Mouse (Mus musculus): ENCODE results near the gene Aif1l. TPM values are rescaled to one million over a fixed set of nuclear protein-coding genes. Genes with fewer than 3 reads are reported as not detected.
A peak's percentile ranks its signal among the peaks of the same experiment; 100 is the strongest.
"Not testable (repeated sequence)": the region's sequence is repeated elsewhere in the genome, so short reads cannot be mapped to it uniquely, and the experiment has no call there.

The Aif1l gene
- polyA plus RNA-seq (2015; fragmentation: Nextera tagmentation; extraction: Ambion mirVana), result 50.7 and 55.4 TPM in 2 replicates

- peak within 1 kb of the TSS; percentile 98 for H3K4me2 ChIP-seq (ENCODE audit: low read depth, low read length)
These were observed at the start of gene Aif1l for GRCm38 (mm10) chr2:31950058-31950871. Gene Aif1l, plus strand, starts transcription at chr2:31950139.

DNA sequence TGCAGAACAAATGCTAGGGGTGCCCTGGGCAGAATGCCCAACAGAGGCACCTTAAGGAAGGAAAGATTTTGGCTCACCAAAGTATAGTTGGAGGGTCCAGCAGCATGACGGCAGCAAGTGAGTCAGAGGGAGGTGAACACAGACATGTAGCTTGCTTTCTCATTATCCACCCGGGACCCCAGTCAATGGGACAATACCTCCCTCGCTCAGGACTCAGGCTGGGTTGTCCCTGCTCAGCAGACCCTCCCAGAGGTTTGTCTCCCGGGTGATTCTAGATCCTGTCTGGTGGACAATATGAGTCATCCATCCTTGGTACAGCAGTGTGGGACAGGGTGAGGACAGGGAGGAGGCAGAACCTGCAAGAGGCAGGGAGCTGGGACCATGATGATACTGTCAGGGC lies 49.0 kb upstream of the Aif1l start:
- H3K36me3 ChIP-seq (ENCODE audit: control insufficient read depth, insufficient read depth), result no peaks in the 10 kb centered on the region
- H3K4me2 ChIP-seq (ENCODE audit: low read depth, low read length), result no peak overlapping the region
- H3K4me1 ChIP-seq (ENCODE audit: control insufficient read depth, insufficient read depth, low read length), result peaks cover 9% of the 10 kb centered on the region; the same call in 1 of the 2 replicates
- no peak overlapping the region for H3K27ac ChIP-seq (ENCODE audit: low read length)
- no peak for ATAC-seq (replicated peaks; ENCODE audit: extremely low read depth, insufficient read depth, low FRiP score)
- H3K9me3 ChIP-seq (replicated peaks; ENCODE audit: control insufficient read depth, low read length), result no peaks in the 10 kb centered on the region
- no peak overlapping the region for H3K9ac ChIP-seq (ENCODE audit: low read length)
- no peaks in the 10 kb centered on the region for H3K27me3 ChIP-seq (ENCODE audit: control insufficient read depth, insufficient read depth, low read length)
- no peak overlapping the region for H3K4me3 ChIP-seq (ENCODE audit: low read length)
- WGBS, result 69% methylated on average over 4 of the region's 4 CpGs

More at GRCm38 (mm10) chr2:31950058-31950871, at the start of gene Aif1l:
- ATAC-seq (replicated peaks; ENCODE audit: extremely low read depth, insufficient read depth, low FRiP score), result peak; percentile 59
- Histone ChIP-seq H3K4me1 (ENCODE audit: control insufficient read depth, insufficient read depth, low read length) (peaks cover 35% of the 10 kb centered on the region), H3K27me3 (ENCODE audit: control insufficient read depth, insufficient read depth, low read length) (peaks cover 8% of the 10 kb centered on the region; the same call in 1 of the 2 replicates), H3K27ac (ENCODE audit: low read length) (peak within 1 kb of the TSS; percentile 11; the same call in 1 of the 2 replicates), H3K4me3 (ENCODE audit: low read length) (peak within 1 kb of the TSS; percentile 75), H3K36me3 (ENCODE audit: control insufficient read depth, insufficient read depth) (no peaks in the 10 kb centered on the region), H3K9me3 (replicated peaks; ENCODE audit: control insufficient read depth, low read length) (no peaks in the 10 kb centered on the region), H3K9ac (ENCODE audit: low read length) (peak within 1 kb of the TSS; percentile 80)
- WGBS, result under 1% methylated on average over 63 of the region's 66 CpGs

DNA sequence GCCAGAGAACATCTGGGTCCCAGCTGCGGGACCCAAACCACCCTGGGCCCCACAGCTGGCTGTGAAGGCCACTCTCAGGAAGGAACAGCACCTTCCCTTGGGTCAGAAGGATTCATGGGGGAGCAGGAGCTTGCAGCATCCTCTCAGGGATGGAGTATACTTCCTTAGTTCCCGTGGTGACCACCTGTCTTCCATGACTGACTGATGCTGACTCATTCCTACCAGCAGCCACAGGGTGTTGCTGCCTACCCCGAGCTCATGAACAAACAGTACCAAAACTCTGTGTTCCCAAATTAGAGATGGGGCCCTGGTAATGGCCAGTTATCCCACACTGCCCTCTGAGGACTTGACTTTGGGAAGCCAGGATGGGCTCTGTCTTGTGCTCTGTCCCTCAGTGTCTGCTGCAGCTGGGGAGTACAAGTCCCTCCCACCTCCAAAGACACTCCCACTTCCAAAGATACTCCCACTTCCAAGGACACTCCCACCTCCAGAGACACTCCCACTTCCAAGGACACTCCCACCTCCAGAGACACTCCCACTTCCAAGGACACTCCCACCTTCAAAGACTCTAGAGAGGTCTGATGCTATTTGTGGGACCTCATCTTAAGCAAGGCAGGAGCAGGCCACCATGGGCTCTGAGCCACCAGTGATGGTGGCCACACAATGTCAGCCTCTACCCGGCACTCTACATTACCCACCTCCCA lies 48.1 kb upstream of the Aif1l start:
- no peaks in the 10 kb centered on the region for H3K9me3 ChIP-seq (replicated peaks; ENCODE audit: control insufficient read depth, low read length)
- no peaks in the 10 kb centered on the region for H3K36me3 ChIP-seq (ENCODE audit: control insufficient read depth, insufficient read depth)
- no peak overlapping the region for H3K27ac ChIP-seq (ENCODE audit: low read length)
- peaks cover 9% of the 10 kb centered on the region; the same call in 1 of the 2 replicates for H3K4me1 ChIP-seq (ENCODE audit: control insufficient read depth, insufficient read depth, low read length)
- no peak overlapping the region for H3K4me3 ChIP-seq (ENCODE audit: low read length)
- no peak overlapping the region for H3K4me2 ChIP-seq (ENCODE audit: low read depth, low read length)
- H3K27me3 ChIP-seq (ENCODE audit: control insufficient read depth, insufficient read depth, low read length), result no peaks in the 10 kb centered on the region
- WGBS, result 50% methylated on average over 4 of the region's 4 CpGs
- no peak for ATAC-seq (replicated peaks; ENCODE audit: extremely low read depth, insufficient read depth, low FRiP score)
- no peak overlapping the region for H3K9ac ChIP-seq (ENCODE audit: low read length)

DNA sequence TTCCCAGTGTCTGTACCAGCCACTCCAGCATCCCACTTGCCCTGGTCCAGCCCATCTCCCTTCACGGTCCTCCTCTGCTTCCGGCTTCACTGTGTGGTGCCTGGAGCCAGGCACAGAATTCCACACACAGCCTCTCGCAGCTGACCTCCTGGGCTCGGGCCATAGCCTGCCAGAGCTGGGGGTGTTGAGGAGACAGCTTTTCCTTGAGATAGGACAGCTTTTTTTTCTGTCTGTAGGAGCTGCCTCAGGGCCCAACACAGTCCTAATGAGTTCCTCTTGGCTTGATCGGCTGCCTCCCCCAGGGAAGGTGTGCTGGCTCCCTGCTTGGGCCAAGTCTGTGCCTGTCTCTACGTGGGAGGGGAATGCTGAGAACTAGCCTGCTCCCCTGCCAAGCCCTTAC lies 45.9 kb upstream of the Aif1l start:
- no peak overlapping the region; the same call in 1 of the 2 replicates for H3K4me2 ChIP-seq (ENCODE audit: low read depth, low read length)
- no peak overlapping the region for H3K27ac ChIP-seq (ENCODE audit: low read length)
- WGBS, result 24% methylated on average over 6 of the region's 6 CpGs
- no peaks in the 10 kb centered on the region for H3K27me3 ChIP-seq (ENCODE audit: control insufficient read depth, insufficient read depth, low read length)
- H3K9ac ChIP-seq (ENCODE audit: low read length), result no peak overlapping the region
- H3K4me3 ChIP-seq (ENCODE audit: low read length), result no peak overlapping the region
- H3K36me3 ChIP-seq (ENCODE audit: control insufficient read depth, insufficient read depth), result no peaks in the 10 kb centered on the region
- H3K9me3 ChIP-seq (replicated peaks; ENCODE audit: control insufficient read depth, low read length), result no peaks in the 10 kb centered on the region
- peaks cover 9% of the 10 kb centered on the region; the same call in 1 of the 2 replicates for H3K4me1 ChIP-seq (ENCODE audit: control insufficient read depth, insufficient read depth, low read length)
- no peak; the same call in 1 of the 2 replicates for ATAC-seq (replicated peaks; ENCODE audit: extremely low read depth, insufficient read depth, low FRiP score)

DNA sequence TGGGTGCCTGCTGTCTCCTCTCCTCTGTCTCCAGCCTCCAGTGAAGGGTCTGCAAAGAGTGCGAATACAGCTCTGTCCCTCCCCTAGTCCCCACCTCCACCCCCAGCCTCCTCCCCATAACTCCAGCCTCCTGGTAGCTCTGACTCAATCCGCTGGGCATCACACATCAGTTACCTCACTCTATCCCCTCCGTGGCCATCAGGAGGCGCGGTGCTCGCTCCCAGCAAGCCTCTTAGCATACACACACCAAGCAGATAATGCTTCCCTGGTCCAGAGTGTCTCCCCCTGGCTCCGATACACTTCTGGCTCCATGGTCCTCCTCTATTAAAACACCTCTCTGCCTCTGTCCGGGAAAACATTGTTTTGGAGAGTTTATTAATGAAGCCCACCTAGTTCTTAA lies 45.3 kb upstream of the Aif1l start:
- no peak overlapping the region for H3K27ac ChIP-seq (ENCODE audit: low read length)

DNA sequence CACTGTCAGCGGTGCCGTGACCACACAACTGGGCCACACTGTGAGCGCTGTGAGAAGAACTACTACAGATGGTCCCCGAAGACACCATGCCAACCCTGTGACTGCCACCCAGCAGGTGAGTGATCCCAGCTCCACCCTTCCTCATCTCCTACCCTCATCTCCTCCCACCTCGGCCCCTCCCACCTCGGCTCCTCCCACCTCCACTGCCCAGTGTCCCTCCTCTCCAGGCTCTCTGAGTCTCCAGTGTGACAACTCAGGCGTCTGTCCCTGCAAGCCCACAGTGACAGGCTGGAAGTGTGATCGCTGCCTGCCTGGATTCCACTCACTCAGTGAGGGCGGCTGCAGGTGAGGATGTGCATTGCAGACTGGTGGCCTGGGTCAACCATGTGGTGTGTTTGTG lies 44.3 kb upstream of the Aif1l start:
- Histone ChIP-seq H3K4me1 (ENCODE audit: control insufficient read depth, insufficient read depth, low read length) (peaks cover 9% of the 10 kb centered on the region; the same call in 1 of the 2 replicates), H3K36me3 (ENCODE audit: control insufficient read depth, insufficient read depth) (no peaks in the 10 kb centered on the region), H3K27ac (ENCODE audit: low read length) (no peak overlapping the region), H3K9me3 (replicated peaks; ENCODE audit: control insufficient read depth, low read length) (no peaks in the 10 kb centered on the region), H3K4me2 (ENCODE audit: low read depth, low read length) (no peak overlapping the region), H3K9ac (ENCODE audit: low read length) (no peak overlapping the region), H3K4me3 (ENCODE audit: low read length) (no peak overlapping the region), H3K27me3 (ENCODE audit: control insufficient read depth, insufficient read depth, low read length) (no peaks in the 10 kb centered on the region)
- 36% methylated on average over 9 of the region's 9 CpGs for WGBS
- ATAC-seq (replicated peaks; ENCODE audit: extremely low read depth, insufficient read depth, low FRiP score), result no peak

More for the DNA sequence above, 45.3 kb upstream of the Aif1l start:
- H3K4me2 ChIP-seq (ENCODE audit: low read depth, low read length), result no peak overlapping the region
- 13% methylated on average over 8 of the region's 8 CpGs for WGBS
- no peak overlapping the region for H3K9ac ChIP-seq (ENCODE audit: low read length)
- no peaks in the 10 kb centered on the region for H3K9me3 ChIP-seq (replicated peaks; ENCODE audit: control insufficient read depth, low read length)
- H3K4me3 ChIP-seq (ENCODE audit: low read length), result no peak overlapping the region
- no peak; the same call in 1 of the 2 replicates for ATAC-seq (replicated peaks; ENCODE audit: extremely low read depth, insufficient read depth, low FRiP score)
- peaks cover 9% of the 10 kb centered on the region; the same call in 1 of the 2 replicates for H3K4me1 ChIP-seq (ENCODE audit: control insufficient read depth, insufficient read depth, low read length)
- H3K27me3 ChIP-seq (ENCODE audit: control insufficient read depth, insufficient read depth, low read length), result no peaks in the 10 kb centered on the region
- H3K36me3 ChIP-seq (ENCODE audit: control insufficient read depth, insufficient read depth), result no peaks in the 10 kb centered on the region

GRCm38 (mm10) chr2:31906407-31906806 lies 43.5 kb upstream of the Aif1l start:
- H3K4me2 ChIP-seq (ENCODE audit: low read depth, low read length), result no peak overlapping the region
- H3K27ac ChIP-seq (ENCODE audit: low read length), result no peak overlapping the region
- no peaks in the 10 kb centered on the region for H3K36me3 ChIP-seq (ENCODE audit: control insufficient read depth, insufficient read depth)
- WGBS, result 51% methylated on average over 9 of the region's 9 CpGs
- peaks cover 9% of the 10 kb centered on the region; the same call in 1 of the 2 replicates for H3K4me1 ChIP-seq (ENCODE audit: control insufficient read depth, insufficient read depth, low read length)
- ATAC-seq (replicated peaks; ENCODE audit: extremely low read depth, insufficient read depth, low FRiP score), result no peak
- H3K9ac ChIP-seq (ENCODE audit: low read length), result no peak overlapping the region
- no peaks in the 10 kb centered on the region for H3K9me3 ChIP-seq (replicated peaks; ENCODE audit: control insufficient read depth, low read length)
- no peak overlapping the region for H3K4me3 ChIP-seq (ENCODE audit: low read length)
- H3K27me3 ChIP-seq (ENCODE audit: control insufficient read depth, insufficient read depth, low read length), result no peaks in the 10 kb centered on the region

- WGBS, result 63% methylated on average over 4 of the region's 4 CpGs
- no peak overlapping the region for H3K4me3 ChIP-seq (ENCODE audit: low read length)
- H3K4me1 ChIP-seq (ENCODE audit: control insufficient read depth, insufficient read depth, low read length), result no peaks in the 10 kb centered on the region
- H3K36me3 ChIP-seq (ENCODE audit: control insufficient read depth, insufficient read depth), result no peaks in the 10 kb centered on the region
- H3K9me3 ChIP-seq (replicated peaks; ENCODE audit: control insufficient read depth, low read length), result no peaks in the 10 kb centered on the region
- no peak overlapping the region for H3K9ac ChIP-seq (ENCODE audit: low read length)
- no peaks in the 10 kb centered on the region for H3K27me3 ChIP-seq (ENCODE audit: control insufficient read depth, insufficient read depth, low read length)
- no peak overlapping the region for H3K4me2 ChIP-seq (ENCODE audit: low read depth, low read length)
- no peak overlapping the region for H3K27ac ChIP-seq (ENCODE audit: low read length)
- no peak for ATAC-seq (replicated peaks; ENCODE audit: extremely low read depth, insufficient read depth, low FRiP score)
These were observed 37.4 kb upstream of the Aif1l start for GRCm38 (mm10) chr2:31912575-31912974.

DNA sequence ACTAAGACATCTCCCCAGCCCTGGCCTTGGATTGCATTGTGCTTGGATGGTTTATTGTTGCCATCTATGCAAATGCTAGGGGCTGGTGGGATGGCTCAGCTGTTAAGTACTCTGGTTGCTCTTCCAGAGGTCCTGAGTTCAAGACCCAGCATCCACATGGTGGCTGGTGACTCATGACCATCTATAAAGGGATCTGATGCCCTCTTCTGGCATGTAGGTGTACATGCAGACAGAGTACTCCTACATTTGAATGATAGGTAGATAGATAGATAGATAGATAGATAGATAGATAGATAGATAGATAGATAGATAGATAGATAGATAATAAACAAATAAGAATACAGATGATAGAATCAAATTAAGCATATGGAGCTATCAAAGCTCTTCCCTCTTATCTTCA lies 35.7 kb upstream of the Aif1l start:
- not testable (repeated sequence) for ATAC-seq (replicated peaks; ENCODE audit: extremely low read depth, insufficient read depth, low FRiP score); H3K9ac ChIP-seq (ENCODE audit: low read length); H3K27ac ChIP-seq (ENCODE audit: low read length); H3K4me1 ChIP-seq (ENCODE audit: control insufficient read depth, insufficient read depth, low read length); H3K27me3 ChIP-seq (ENCODE audit: control insufficient read depth, insufficient read depth, low read length); H3K36me3 ChIP-seq (ENCODE audit: control insufficient read depth, insufficient read depth); H3K9me3 ChIP-seq (replicated peaks; ENCODE audit: control insufficient read depth, low read length); H3K4me3 ChIP-seq (ENCODE audit: low read length); H3K4me2 ChIP-seq (ENCODE audit: low read depth, low read length)
